Mouse (Mus musculus) embryonic facial prominence, embryonic 15.5 days (tissue): ENCODE measurements around the gene Bcl2a1b. TPM values are rescaled to one million over a fixed set of nuclear protein-coding genes. Genes with fewer than 3 reads are reported as not detected.
"Not testable (repeated sequence)": the region's sequence is repeated elsewhere in the genome, so short reads cannot be mapped to it uniquely, and the experiment has no call there.

Experiments
- ATAC-seq: fragments of 200-750 bp; cut with Nextera tagmentation; 2 replicates; pipeline ENCODE4 v1.8.0; 2017; ENCODE audit warnings: low read depth, moderate TSS enrichment; ENCODE audit not compliant: insufficient number of reproducible peaks, low FRiP score, low TSS enrichment
- H3K27ac ChIP-seq: fragments of 300-500 bp; sonication (generic); replicated peaks from 2 replicates; pipeline ENCODE4 v1.5.1; 2015; ENCODE audit warnings: mild to moderate bottlenecking, inconsistent platforms
- H3K27me3 ChIP-seq: fragments of 300-500 bp; sonication (generic); 2 replicates; pipeline ENCODE4 v1.6.1; 2015; ENCODE audit warnings: inconsistent platforms
- H3K36me3 ChIP-seq: fragments of 300-500 bp; sonication (generic); 2 replicates; pipeline ENCODE4 v1.6.1; 2015; ENCODE audit warnings: mild to moderate bottlenecking, inconsistent platforms
- H3K4me1 ChIP-seq: fragments of 300-500 bp; sonication (generic); 2 replicates; pipeline ENCODE4 v1.6.1; 2015; ENCODE audit warnings: inconsistent platforms
- H3K4me2 ChIP-seq: fragments of 300-500 bp; sonication (generic); replicated peaks from 2 replicates; pipeline ENCODE4 v1.6.1; 2015; ENCODE audit warnings: mild to moderate bottlenecking, inconsistent platforms
- H3K4me3 ChIP-seq: fragments of 300-500 bp; sonication (generic); replicated peaks from 2 replicates; pipeline ENCODE4 v1.5.1; 2015; ENCODE audit warnings: mild to moderate bottlenecking, inconsistent platforms
- H3K9ac ChIP-seq: fragments of 300-500 bp; sonication (generic); 2 replicates; pipeline ENCODE4 v1.6.1; 2015; ENCODE audit warnings: inconsistent platforms
- H3K9me3 ChIP-seq: fragments of 300-500 bp; sonication (generic); replicated peaks from 2 replicates; pipeline ENCODE4 v1.6.1; 2016; ENCODE audit warnings: inconsistent platforms
- WGBS: fragments of 180-500 bp; shearing (Covaris S2); methylation state at CpG from one replicate; pipeline ENCODE4 v1.1.7; 2015; 5-methylcytosine and 5-hydroxymethylcytosine counted together
- polyA plus RNA-seq: library from polyadenylated mRNA; unstranded; fragments of >200 nt; fragmentation: Nextera tagmentation; extraction: Ambion mirVana; gene quantifications from 2 replicates; pipeline ENCODE4 v1.2.1, GENCODE M21; 2015

Bcl2a1b gene
- polyA plus RNA-seq: 1.0 and 1.1 TPM in 2 replicates

DNA sequence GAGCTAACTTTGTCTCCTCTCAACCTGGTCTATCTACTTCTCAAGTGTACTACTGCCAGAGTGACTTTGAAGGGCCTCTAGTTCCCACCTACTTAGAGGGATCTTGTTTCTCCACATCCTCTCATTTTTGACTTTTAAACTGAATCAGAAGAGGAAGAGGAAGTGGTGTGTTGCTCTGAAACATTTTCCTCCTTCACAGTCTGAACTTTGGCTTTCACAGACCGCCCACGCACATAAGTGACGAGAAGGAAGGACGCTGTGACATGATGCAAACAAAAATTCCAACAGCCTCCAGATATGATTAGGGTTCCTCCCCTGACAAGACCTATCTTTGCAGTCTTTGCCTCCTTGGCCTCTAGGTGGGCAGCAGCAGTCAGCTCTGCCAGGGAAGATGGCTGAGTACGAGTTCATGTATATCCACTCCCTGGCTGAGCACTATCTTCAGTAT lies at the start of gene Bcl2a1b, which contains the start of gene Gm29094:
Gene Bcl2a1b (plus strand): TSS at position 241 of the 448 bp plus-strand sequence.
Gene Gm29094 (plus strand): TSS at position 411 of the 448 bp plus-strand sequence.
- not testable (repeated sequence) for H3K27me3 ChIP-seq, H3K9ac ChIP-seq, H3K4me1 ChIP-seq, H3K27ac ChIP-seq, H3K9me3 ChIP-seq, H3K4me3 ChIP-seq, H3K36me3 ChIP-seq, ATAC-seq, H3K4me2 ChIP-seq
- 85% methylated on average over 5 of the region's 5 CpGs for WGBS

DNA sequence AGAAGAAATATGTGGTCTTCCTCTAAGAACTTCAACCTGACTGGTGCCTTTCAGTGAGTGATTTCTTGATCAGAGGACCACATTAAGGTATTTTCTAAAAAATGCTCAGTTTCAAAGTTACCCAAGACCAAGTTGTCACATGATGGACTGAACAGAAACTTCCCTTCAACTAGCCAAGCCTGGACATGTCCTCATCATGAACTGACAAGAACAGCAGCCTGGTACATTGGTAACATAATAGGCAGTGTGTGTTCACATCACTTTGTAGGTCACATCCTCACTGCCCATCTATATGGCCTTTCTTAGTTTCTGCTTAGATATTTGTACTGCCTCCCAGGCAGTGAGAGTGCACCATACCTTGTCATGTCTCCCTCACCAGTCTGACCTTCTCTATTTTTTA lies 26.5 kb upstream of the Bcl2a1b start:
- not testable (repeated sequence) for ATAC-seq, H3K9ac ChIP-seq, H3K27me3 ChIP-seq, H3K36me3 ChIP-seq, H3K4me2 ChIP-seq, H3K27ac ChIP-seq, H3K4me1 ChIP-seq, H3K4me3 ChIP-seq, H3K9me3 ChIP-seq

DNA sequence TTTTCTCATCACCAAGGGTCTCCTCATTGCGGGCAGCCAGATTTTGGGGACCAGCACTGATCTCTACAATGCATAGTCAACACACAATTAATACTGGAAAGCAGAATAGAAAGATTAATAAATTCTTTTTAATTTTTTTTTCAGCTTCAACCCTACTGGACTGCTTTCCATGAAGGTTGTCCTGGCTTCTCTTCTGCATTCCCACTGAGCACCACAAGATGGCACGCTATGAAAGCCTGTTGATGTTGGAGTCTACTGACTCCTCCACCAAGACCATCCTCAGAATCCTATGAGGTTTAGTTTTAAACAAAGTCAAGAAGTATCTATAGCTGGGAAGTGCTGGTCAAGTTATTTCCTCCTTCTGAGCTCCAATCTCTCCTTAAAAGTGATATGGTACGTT lies 20.2 kb upstream of the Bcl2a1b start:
- not testable (repeated sequence) for H3K9ac ChIP-seq, H3K4me1 ChIP-seq, H3K4me3 ChIP-seq, H3K36me3 ChIP-seq, H3K4me2 ChIP-seq, H3K27ac ChIP-seq, H3K9me3 ChIP-seq, H3K27me3 ChIP-seq, ATAC-seq
- WGBS: 29% methylated on average over 2 of the region's 3 CpGs

DNA sequence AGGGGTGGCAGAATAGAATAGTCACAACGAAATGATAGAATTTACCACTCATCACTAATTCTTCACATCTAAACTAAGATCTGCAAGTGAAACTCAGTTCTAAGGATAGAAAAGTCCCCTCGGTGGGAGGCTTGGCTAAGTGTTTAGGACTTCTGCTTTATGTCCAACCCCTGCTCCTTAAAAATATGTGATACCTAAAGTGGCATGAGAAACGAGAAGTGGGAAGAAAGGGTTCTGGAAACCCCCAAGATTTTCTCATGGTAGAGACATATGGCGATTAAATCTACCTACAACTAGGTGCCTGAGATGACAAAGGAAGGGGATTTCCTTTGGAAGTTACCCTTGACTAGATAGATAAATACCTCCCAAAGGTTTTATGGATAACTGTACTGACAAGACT lies 19.5 kb upstream of the Bcl2a1b start:
- H3K27me3 ChIP-seq, ATAC-seq, H3K4me2 ChIP-seq, H3K9ac ChIP-seq, H3K27ac ChIP-seq, H3K4me1 ChIP-seq, H3K9me3 ChIP-seq, H3K36me3 ChIP-seq, H3K4me3 ChIP-seq: not testable (repeated sequence)
- 72% methylated on average over 3 of the region's 4 CpGs for WGBS

DNA sequence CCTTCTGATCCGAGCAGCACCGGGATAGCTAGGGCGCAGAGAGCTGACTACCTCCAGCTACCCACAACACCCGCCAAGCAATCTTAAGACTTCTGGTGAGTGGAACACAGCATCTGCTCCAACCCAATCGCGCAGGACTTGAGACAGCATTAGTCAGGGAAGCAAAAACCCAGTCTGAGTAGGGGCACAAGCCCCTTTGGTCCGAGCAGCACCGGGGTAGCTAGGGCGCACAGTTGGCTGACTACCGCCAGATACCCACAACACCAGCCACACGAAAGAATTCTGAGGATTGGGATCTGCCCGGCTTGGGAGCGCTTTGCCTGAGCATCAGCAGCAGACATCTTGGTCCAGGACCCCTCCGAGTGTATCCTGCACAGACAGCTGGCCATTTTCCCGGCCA lies 12.0 kb upstream of the Bcl2a1b start:
- not testable (repeated sequence) for H3K9ac ChIP-seq, H3K4me2 ChIP-seq, H3K36me3 ChIP-seq, H3K4me1 ChIP-seq, H3K4me3 ChIP-seq, H3K27ac ChIP-seq, H3K27me3 ChIP-seq, H3K9me3 ChIP-seq, ATAC-seq
- 80% methylated on average over 15 of the region's 15 CpGs for WGBS

DNA sequence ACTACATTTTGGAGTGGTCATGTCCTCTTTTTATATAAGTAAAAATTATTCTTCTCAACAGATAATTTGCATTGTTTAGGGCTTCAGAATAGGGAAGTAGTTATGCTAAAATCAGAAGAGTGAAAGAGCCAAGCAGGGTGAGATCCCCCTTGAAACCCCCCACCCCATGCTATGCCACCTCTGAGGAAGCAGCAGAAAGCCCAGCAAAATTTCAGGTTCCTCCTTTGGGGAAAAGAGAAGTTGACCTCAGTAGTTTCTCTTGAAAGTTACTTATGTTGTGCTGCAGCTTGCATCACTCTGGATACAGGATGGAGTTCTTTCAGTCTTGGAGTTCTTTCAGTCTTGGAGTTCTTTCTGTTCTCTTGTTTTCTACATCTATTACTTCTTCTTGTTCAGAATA lies 3.5 kb upstream of the Bcl2a1b start:
- H3K4me2 ChIP-seq, H3K36me3 ChIP-seq, ATAC-seq, H3K4me3 ChIP-seq, H3K4me1 ChIP-seq, H3K9me3 ChIP-seq, H3K27me3 ChIP-seq, H3K27ac ChIP-seq, H3K9ac ChIP-seq: not testable (repeated sequence)

DNA sequence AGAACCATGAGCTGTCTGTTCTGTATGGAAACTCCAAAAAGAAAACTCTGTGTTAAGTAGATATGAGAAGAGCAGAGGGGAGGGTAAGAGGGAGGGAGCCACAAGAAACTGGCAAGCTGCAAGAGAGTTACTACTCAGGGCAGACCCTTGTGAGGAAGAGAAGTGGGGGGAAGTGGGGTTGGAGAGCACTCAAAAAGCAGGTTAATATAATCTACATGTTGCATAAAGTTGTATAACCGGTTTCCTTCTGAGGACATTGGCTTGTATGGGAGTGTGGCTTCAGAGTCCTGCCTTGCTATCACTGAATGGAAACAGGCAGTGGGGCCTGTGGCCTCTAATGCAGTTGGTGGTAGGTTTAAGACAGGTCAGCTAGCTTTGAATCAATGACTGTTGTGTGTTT lies 1.5 kb upstream of the Bcl2a1b start:
- WGBS: 59% methylated on average over 1 of the region's 1 CpGs
- ATAC-seq, H3K27me3 ChIP-seq, H3K4me3 ChIP-seq, H3K36me3 ChIP-seq, H3K4me1 ChIP-seq, H3K4me2 ChIP-seq, H3K27ac ChIP-seq, H3K9ac ChIP-seq, H3K9me3 ChIP-seq: not testable (repeated sequence)

DNA sequence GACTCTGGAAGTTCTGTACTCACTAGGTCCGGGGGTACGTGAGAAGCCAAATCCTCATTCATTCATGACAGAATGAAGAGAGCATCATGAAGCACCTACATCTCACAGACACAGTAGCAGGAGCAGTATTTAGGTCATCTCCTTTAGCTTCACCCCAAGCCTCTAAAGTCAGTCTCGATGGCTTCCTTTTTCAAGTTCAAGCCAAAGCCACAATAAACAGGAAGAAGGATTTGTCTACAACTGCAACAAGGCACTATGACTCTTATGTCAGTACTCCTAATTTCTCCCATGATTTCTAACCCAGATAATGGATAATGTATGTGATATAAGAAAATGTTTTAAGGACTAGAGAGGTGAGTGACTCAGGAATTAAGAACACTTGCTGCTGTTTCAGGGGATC lies 660 bp upstream of the Bcl2a1b start:
- WGBS: 85% methylated on average over 3 of the region's 3 CpGs

DNA sequence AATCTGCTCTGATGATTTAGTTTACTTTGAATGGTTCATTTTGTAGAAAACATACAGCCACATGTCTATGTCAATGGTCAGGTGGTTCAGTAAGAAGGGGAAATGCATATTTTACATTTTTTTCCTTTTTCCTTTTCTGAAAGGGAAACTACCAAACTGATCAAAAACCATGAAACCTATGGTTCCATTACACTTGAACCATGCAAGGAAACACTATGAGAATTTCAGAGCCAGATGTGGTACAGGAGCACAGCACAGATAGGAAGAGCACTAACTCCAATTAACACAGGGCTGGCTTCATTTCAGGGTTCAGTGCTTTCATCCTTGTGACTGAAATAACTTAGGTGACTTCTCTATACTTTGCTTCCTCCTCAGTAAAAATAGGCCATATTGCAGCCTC lies 3.2 kb downstream of the Bcl2a1b start:
- H3K27ac ChIP-seq, H3K4me2 ChIP-seq, H3K4me3 ChIP-seq, ATAC-seq, H3K27me3 ChIP-seq, H3K4me1 ChIP-seq, H3K9me3 ChIP-seq, H3K36me3 ChIP-seq, H3K9ac ChIP-seq: not testable (repeated sequence)

More for the DNA sequence above, 660 bp upstream of the Bcl2a1b start:
- not testable (repeated sequence) for H3K4me2 ChIP-seq, H3K27me3 ChIP-seq, H3K9ac ChIP-seq, H3K36me3 ChIP-seq, H3K9me3 ChIP-seq, ATAC-seq, H3K4me3 ChIP-seq, H3K4me1 ChIP-seq, H3K27ac ChIP-seq

DNA sequence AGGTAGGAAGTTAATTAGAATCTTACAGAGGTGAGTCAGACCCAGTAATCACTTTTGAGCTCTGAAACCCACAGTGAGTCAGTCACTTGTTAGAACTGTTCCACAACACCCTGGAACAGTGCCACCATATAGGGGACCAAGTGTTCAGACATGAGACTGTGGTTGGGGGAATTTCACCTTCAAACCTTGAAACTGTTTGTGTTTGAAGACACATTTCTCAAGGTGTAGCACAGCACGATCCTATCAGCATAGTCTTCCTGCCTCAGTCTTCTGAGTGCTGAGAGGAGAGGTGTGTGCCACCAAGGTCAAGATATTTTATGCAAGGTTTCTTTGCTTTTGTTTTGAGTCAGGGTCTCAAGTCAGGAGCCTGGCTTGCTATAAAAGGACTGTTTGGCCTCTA lies 9.9 kb downstream of the Bcl2a1b start:
- not testable (repeated sequence) for H3K4me3 ChIP-seq, H3K9me3 ChIP-seq, H3K4me2 ChIP-seq, H3K36me3 ChIP-seq, ATAC-seq, H3K27me3 ChIP-seq, H3K27ac ChIP-seq, H3K4me1 ChIP-seq, H3K9ac ChIP-seq
- WGBS: 68% methylated on average over 1 of the region's 1 CpGs

DNA sequence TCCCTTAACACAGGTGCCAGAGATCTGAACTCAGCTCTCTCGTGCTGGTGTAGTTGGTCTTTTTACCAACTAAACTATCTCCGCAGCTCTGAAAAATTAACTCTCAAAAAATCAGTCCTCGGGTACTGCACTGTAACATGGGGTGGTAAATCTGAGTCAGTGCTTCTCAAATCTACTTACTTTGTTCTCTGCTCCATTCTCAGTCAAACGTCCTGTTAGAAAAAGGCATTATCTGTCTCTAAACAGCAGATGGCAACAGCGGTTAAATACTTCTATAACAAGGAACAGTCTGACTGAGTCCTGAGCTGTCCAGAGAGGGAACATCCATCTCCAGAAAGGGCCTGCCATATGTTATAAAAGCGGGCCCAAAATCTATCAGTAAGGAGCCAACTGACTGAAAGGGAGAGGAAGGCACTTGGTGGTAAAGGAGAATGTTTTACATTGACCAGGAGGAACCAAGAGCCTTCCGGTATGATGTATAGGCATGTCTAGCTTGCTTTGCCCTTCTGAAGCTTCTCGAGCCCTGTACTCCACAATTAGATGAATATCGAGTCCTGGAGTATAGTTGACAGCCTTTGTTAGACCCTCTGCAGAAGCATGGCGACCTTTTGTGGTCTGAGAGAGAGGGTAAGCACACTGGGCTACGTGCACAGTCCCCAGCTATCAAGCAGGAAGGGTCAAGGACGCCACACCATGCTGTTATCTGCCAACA lies 11.5 kb downstream of the Bcl2a1b start, which contains the start of gene Mthfs:
Gene Mthfs (plus strand): TSS at position 324 of the 712 bp plus-strand sequence.
- peak within 1 kb of the TSS; percentile 38 for H3K4me3 ChIP-seq
- peak; percentile 69 for ATAC-seq
- WGBS: 24% methylated on average over 9 of the region's 12 CpGs
- H3K9me3 ChIP-seq, H3K36me3 ChIP-seq, H3K9ac ChIP-seq, H3K27me3 ChIP-seq, H3K4me1 ChIP-seq: not testable (repeated sequence)
- peak within 1 kb of the TSS; percentile 46 for H3K4me2 ChIP-seq
- peak within 1 kb of the TSS; percentile 80; the same call in 1 of the 2 replicates for H3K27ac ChIP-seq
